Mouse (Mus musculus): ENCODE data around the gene Cldn17.

DNA sequence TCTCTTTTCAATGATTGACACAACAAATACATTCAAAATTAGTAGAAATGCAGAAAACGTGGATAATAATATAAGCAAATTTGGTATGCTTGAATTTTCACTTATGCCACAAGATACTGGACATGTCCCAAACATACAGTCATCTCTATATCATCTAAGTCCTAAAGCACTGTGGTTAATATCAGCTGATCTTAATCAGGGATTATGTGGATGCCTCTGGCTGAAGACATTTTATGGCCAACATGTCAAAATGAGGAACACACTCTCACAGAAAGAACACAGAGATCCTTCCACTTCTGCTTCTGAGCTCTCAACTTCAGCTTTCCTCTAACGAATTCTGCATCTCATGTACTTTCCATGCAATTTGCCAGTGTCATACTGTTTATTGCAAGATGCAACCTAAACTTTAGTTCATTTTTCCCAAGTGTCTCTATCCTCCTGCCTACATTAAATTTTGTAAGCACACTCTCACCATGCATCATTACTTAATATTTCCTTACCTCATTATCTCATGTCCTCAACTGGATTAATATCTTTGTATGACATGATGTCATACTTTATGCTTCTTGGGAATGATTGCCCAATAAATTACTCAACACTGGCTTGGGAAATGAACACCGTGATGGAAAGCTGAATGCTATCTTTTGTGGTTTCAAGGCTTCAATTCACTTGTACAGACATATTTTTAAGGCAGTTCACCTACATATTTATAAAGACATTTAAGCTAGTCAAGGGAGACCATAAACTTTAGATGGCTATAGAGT, 26.6 kb downstream of the Cldn17 start:
- TF ChIP-seq CTCF (IDR thresholded peaks at IDR 0.05) (no peak), EP300 (IDR thresholded peaks at IDR 0.05) (no peak)

All from lung, postnatal 0 days (tissue).